Mouse (Mus musculus) gastrocnemius, postnatal 10 days (tissue): Measurements from ENCODE around the gene Zfp292. TPM values are rescaled to one million over a fixed set of nuclear protein-coding genes. Genes with fewer than 3 reads are reported as not detected.
A peak's percentile ranks its signal among the peaks of the same experiment; 100 is the strongest.

Experiments
- DNase-seq: peaks from one replicate; pipeline ENCODE4 v3.0.0; 2021; ENCODE audit warnings: mixed read lengths
- total RNA-seq, 2 experiments: library from RNA; stranded (reverse); gene quantifications; 2 replicates each; pipeline ENCODE4 v1.2.3; 2021

Gene Zfp292
- total RNA-seq, 2 experiments from 2014 or later, result 11.8 to 14.5 TPM

- DNase-seq, result no peak
Measured at GRCm38 (mm10) chr4:34797294-34797983, 85.3 kb downstream of the Zfp292 start.

- DNase-seq, result no peak
Measured at GRCm38 (mm10) chr4:34796294-34796693, 86.5 kb downstream of the Zfp292 start.

DNA sequence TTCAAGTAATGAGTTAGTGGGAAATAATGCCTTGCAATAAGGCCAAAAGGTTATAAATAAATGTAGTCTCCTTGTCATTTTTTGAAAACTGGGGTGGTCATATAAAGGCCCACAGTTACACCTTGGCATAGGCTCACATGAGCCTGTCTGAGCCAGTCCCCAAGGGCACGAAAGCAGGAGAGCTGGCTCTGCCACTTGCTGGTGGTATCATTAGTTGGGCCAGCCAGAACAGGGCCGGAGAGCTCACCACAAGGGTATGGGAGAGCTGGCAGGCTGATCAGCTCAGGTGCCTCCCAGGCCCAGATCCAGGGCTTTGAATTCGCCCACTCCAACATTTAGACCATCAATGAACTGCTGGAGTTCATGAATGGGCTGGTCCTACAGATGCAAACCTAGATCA is 96.3 kb downstream of the Zfp292 start:
- no peak for DNase-seq

DNA sequence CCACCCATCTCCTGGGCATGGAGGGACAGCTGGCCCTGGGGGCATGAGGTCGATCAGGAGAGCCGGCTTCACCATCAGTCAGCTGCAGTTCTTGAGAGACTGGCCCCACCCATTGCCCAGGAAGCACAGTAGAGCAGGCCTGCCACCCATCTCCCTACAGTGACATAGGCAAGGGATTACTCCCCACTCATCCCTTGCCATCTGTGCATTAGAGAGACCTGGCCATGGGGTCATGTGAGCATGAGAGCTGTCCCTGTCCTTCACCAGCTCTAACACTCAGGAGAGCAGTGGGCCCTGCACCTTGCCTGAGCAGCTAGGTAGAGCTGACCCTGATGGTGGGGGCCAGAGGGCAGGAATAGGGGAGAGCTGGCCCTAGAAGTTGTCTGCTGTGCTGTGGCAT is 97.1 kb downstream of the Zfp292 start:
- DNase-seq, result no peak

DNA sequence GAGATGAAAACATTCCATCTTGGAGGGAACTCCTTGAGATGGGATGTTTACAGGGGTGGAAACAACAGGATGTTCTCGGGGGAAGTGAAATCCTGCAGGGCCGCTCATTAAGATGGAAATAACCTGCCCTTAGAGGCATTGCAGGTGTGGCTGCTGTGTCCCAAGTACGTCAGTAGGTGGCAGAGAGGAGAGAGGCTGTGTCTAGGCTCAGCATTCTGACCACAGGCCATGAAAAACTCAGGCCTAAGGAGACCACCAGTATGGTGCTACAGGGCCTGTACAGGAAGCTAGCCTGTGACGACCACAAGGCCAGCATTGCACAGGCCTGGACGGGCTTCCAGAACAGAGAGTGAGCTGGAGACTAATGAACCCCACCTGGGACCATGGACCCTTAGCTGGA is 97.9 kb downstream of the Zfp292 start:
- no peak for DNase-seq

GRCm38 (mm10) chr4:34782730-34783129 is 100.0 kb downstream of the Zfp292 start:
- DNase-seq, result no peak

DNA sequence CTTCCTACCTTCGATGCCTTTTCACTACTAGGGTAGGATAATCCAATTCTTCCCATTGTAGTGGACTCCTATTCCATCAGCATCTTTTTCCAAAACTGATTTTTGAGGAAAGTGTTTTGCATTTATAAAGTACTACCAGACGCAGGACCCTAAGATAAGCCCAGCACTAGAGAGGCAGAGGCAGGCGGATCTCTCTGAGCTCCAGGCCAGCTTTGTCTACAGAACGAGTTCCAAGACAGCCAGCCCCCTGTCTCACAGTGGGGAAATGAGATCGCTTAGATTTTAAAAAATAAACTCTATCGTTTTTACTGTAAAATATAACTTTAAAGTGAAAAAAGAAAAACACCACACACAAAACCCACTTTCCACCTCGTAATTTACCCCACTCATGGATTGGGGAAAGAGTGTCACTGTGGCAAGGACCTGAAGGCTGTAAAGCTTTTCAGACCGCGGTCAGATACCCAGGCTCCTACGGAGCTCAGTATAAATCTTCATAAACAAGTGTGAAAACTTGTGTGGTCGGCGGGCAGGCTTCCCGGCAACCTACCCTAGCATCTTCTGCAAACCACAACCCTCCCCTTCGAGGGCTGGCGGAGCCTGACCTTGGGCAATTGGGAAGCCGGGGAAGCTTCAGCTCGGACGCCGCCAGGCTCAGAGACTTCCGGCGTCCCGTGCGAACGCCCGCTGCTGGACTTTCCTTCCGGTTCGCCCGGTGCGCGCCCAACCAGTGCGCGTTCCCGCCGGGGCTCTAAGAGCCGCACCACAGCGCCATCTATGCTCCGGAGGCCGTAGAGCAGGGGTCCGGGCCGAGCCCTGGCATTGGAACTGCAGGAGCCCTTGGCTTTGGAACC is 104.9 kb downstream of the Zfp292 start, which contains the start of gene Smim8:
Smim8 (minus strand) TSS at position 747 of the 851 bp plus-strand sequence.
- peak; percentile 95 for DNase-seq

DNA sequence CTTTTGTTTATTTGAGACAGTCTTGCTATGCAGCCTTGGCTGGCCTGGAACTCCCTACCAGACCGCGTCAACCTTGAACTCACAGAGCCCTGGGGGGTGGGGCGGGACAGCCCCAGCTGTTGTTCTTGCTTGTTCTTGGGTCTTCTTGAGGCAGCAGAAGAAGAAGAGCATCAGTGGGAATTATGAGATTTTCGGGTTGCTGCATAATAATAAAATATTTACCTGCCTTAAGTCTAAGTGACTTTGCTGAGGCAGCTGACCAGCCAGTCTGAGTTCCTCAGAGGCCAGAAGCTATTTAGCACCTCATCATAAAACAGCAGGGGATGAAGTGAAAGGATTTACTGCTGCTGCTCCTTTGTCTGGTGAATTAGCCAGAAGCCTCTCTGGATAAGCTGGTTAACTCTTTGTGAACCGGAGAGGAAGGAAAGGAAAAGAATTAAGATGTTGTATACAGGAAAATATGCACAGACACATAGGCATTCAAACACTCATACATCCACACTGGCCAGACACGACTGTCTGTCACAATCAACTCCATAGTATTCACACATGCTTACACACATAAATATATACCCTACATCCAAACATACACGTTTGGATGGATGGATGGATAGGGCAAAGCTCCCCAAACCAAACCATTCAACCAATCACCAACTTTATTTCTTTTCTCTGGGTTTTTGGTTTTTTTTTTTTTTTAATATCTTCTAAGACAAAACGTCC is 110.9 kb downstream of the Zfp292 start:
- no peak for DNase-seq

DNA sequence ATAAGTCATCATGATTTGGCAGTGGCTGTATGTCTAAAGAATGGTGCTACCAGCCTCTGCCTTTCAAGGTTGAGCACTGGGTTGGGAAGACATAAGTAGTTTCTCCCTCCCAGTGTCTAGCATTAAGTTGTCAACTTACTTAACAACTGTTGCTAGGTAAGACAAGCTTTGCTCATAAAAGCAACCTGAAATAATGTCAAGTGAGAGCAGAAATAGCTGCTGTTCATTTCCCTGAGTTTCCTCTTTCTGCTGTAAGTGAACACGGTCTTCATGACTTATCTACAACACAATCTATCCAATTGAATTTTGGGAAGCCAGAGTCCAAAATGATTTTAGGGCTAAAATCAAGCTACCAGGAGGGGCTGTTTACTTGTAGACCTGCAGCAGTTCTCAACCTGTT is 126.6 kb downstream of the Zfp292 start, which contains the start of gene Gm136:
Gm136 (minus strand) TSS at position 101 of the 400 bp plus-strand sequence.
- no peak for DNase-seq

Other genes with a start within 250 kb of the Zfp292 start
- 10 to 100 TPM; 16.7 to 17.4 TPM for gene Slc35a1, start 195.5 kb downstream of the Zfp292 start, total RNA-seq
- not detected for gene Cfap206, start 152.8 kb downstream of the Zfp292 start, total RNA-seq
- not detected for gene Gm136, start 126.7 kb downstream of the Zfp292 start, total RNA-seq
- 10 to 100 TPM; 27.1 to 29.0 TPM for gene Smim8, start 104.5 kb downstream of the Zfp292 start, total RNA-seq
- not detected for gene Cga, start 10.8 kb upstream of the Zfp292 start, total RNA-seq